Mouse (Mus musculus) CH12.LX (cell line): ENCODE measurements around the gene Ptprm. TPM values are rescaled to one million over a fixed set of nuclear protein-coding genes. Genes with fewer than 3 reads are reported as not detected.

Experiments
- DNase-seq: peaks from one replicate; pipeline ENCODE4 v3.0.0-alpha.2; 2013; ENCODE audit errors: extremely low read depth
- H3K27ac ChIP-seq: 2 replicates; pipeline ENCODE4 v1.5.1; 2012; ENCODE audit warnings: low read depth, mild to moderate bottlenecking, control low read depth, moderate library complexity; ENCODE audit not compliant: insufficient read depth
- H3K27me3 ChIP-seq: replicated peaks from 2 replicates; pipeline ENCODE3; 2012; ENCODE audit warnings: inconsistent platforms
- H3K36me3 ChIP-seq, 2 experiments: replicated peaks in 1 of 2; 2 replicates each; pipeline versions ENCODE3 to v1.6.1; 2012; ENCODE audit warnings: inconsistent platforms in 1 of 2, low read length in 1 of 2, mild to moderate bottlenecking in 1 of 2, mixed read lengths in 1 of 2, moderate library complexity in 1 of 2; ENCODE audit not compliant: control insufficient read depth in 1 of 2, insufficient read depth in 1 of 2
- H3K4me1 ChIP-seq, 2 experiments: 2 replicates each; pipeline ENCODE4 v1.6.1; 2012; ENCODE audit warnings: inconsistent platforms in 1 of 2, moderate library complexity in 1 of 2; ENCODE audit not compliant: insufficient read depth in 2 of 2, control insufficient read depth in 1 of 2
- H3K4me2 ChIP-seq: 2 replicates; pipeline ENCODE4 v1.6.1; 2012; ENCODE audit warnings: low read depth, mild to moderate bottlenecking, control low read depth; ENCODE audit not compliant: poor library complexity, insufficient read depth, severe bottlenecking
- H3K4me3 ChIP-seq, 3 experiments: fragments of 150-350 bp in 1 of 3; sonication (generic) in 1 of 3; replicated peaks in 1 of 3; 2 replicates each; pipeline versions ENCODE3 to v1.5.1; 2011 to 2012; ENCODE audit warnings: low read depth in 2 of 3, low read length in 2 of 3, mild to moderate bottlenecking in 2 of 3, moderate library complexity in 2 of 3, control low read depth in 1 of 3, improper control_type of control experiment in 1 of 3, inconsistent platforms in 1 of 3, mixed read lengths in 1 of 3; ENCODE audit not compliant: poor library complexity in 1 of 3
- H3K79me2 ChIP-seq: replicated peaks from 2 replicates; pipeline ENCODE4 v1.6.1; 2012; ENCODE audit warnings: mild to moderate bottlenecking, moderate library complexity; ENCODE audit not compliant: control insufficient read depth, poor library complexity, insufficient read depth, severe bottlenecking; ENCODE audit errors: extremely low read depth
- H3K9ac ChIP-seq: 2 replicates; pipeline ENCODE4 v1.6.1; 2012; ENCODE audit warnings: low read depth, mild to moderate bottlenecking, control low read depth, moderate library complexity; ENCODE audit not compliant: insufficient read depth
- H3K9me3 ChIP-seq: replicated peaks from 2 replicates; pipeline ENCODE3; 2012; ENCODE audit warnings: low read length, inconsistent platforms, mixed read lengths
- BHLHE40 ChIP-seq: IDR thresholded peaks from 2 replicates; pipeline ENCODE4 v1.6.1; 2011; ENCODE audit warnings: mild to moderate bottlenecking, low read depth, low read length, improper control_type of control experiment
- CTCF ChIP-seq, 2 experiments: IDR thresholded peaks in 1 of 2; conservative IDR thresholded peaks in 1 of 2; 2 replicates each; pipeline ENCODE4 v1.5.1; 2011 to 2012; ENCODE audit warnings: low read depth in 2 of 2, low read length in 2 of 2, improper control_type of control experiment in 1 of 2, inconsistent platforms in 1 of 2, mild to moderate bottlenecking in 1 of 2, moderate library complexity in 1 of 2
- EP300 ChIP-seq: IDR thresholded peaks from 2 replicates; pipeline ENCODE4 v1.6.1; 2011; ENCODE audit warnings: low read length, improper control_type of control experiment
- ETS1 ChIP-seq: conservative IDR thresholded peaks from 2 replicates; pipeline ENCODE4 v1.6.1; 2012; ENCODE audit warnings: low read depth, mild to moderate bottlenecking, inconsistent platforms, low read length, improper control_type of control experiment, moderate library complexity
- HCFC1 ChIP-seq: IDR thresholded peaks from 2 replicates; pipeline ENCODE4 v1.6.1; 2012; ENCODE audit warnings: low read depth, mild to moderate bottlenecking, inconsistent platforms, low read length, improper control_type of control experiment
- JUND ChIP-seq: conservative IDR thresholded peaks from 2 replicates; pipeline ENCODE4 v1.6.1; 2011; ENCODE audit warnings: low read depth, low read length, improper control_type of control experiment
- KAT2A ChIP-seq: IDR thresholded peaks from 2 replicates; pipeline ENCODE4 v1.6.1; 2012; ENCODE audit warnings: low read length, improper control_type of control experiment, inconsistent platforms; ENCODE audit not compliant: insufficient replicate concordance
- MAFK ChIP-seq: IDR thresholded peaks from 2 replicates; pipeline ENCODE4 v1.6.1; 2011; ENCODE audit warnings: low read length, improper control_type of control experiment; ENCODE audit not compliant: insufficient replicate concordance
- MAX ChIP-seq: IDR thresholded peaks from 2 replicates; pipeline ENCODE4 v1.6.1; 2011; ENCODE audit warnings: low read length, improper control_type of control experiment
- MAZ ChIP-seq: IDR thresholded peaks from 2 replicates; pipeline ENCODE4 v1.6.1; 2012; ENCODE audit warnings: low read depth, mild to moderate bottlenecking, inconsistent platforms, low read length, improper control_type of control experiment, moderate library complexity
- MEF2A ChIP-seq: IDR thresholded peaks from 2 replicates; pipeline ENCODE4 v1.6.1; 2014; ENCODE audit warnings: low read depth, mild to moderate bottlenecking, inconsistent platforms, low read length, improper control_type of control experiment, borderline replicate concordance
- MXI1 ChIP-seq: IDR thresholded peaks from 2 replicates; pipeline ENCODE4 v1.6.1; 2011; ENCODE audit warnings: mild to moderate bottlenecking, low read depth, low read length, improper control_type of control experiment
- MYC ChIP-seq: IDR thresholded peaks from 2 replicates; pipeline ENCODE4 v1.6.1; 2011; ENCODE audit warnings: low read depth, mild to moderate bottlenecking, improper control_type of control experiment, low read length
- NELFE ChIP-seq: IDR thresholded peaks from 2 replicates; pipeline ENCODE4 v1.6.1; 2011; ENCODE audit warnings: low read depth, low read length, improper control_type of control experiment
- NRF1 ChIP-seq: IDR thresholded peaks from 2 replicates; pipeline ENCODE4 v1.6.1; 2014; ENCODE audit warnings: low read depth, mild to moderate bottlenecking, inconsistent platforms, low read length, improper control_type of control experiment, moderate library complexity
- POLR2A ChIP-seq: IDR thresholded peaks from 2 replicates; pipeline ENCODE4 v1.6.1; 2011; ENCODE audit warnings: low read depth, mild to moderate bottlenecking, improper control_type of control experiment, low read length
- RAD21 ChIP-seq: IDR thresholded peaks from 2 replicates; pipeline ENCODE4 v1.6.1; 2011; ENCODE audit warnings: low read depth, mild to moderate bottlenecking, low read length, improper control_type of control experiment, moderate library complexity
- RCOR1 ChIP-seq: conservative IDR thresholded peaks from 2 replicates; pipeline ENCODE4 v1.6.1; 2012; ENCODE audit warnings: low read depth, mild to moderate bottlenecking, inconsistent platforms, low read length, improper control_type of control experiment
- SIN3A ChIP-seq: IDR thresholded peaks from 2 replicates; pipeline ENCODE4 v1.6.1; 2012; ENCODE audit warnings: low read length, improper control_type of control experiment, inconsistent platforms
- SMC3 ChIP-seq: IDR thresholded peaks from 2 replicates; pipeline ENCODE4 v1.6.1; 2011; ENCODE audit warnings: low read depth, low read length, improper control_type of control experiment
- USF1 ChIP-seq: IDR thresholded peaks from 2 replicates; pipeline ENCODE4 v1.6.1; 2014; ENCODE audit warnings: low read depth, mild to moderate bottlenecking, inconsistent platforms, low read length, improper control_type of control experiment
- ZC3H11A ChIP-seq: IDR thresholded peaks from 2 replicates; pipeline ENCODE4 v1.6.1; 2012; ENCODE audit warnings: low read depth, mild to moderate bottlenecking, inconsistent platforms, low read length, improper control_type of control experiment
- ZMIZ1 ChIP-seq: IDR thresholded peaks from 2 replicates; pipeline ENCODE4 v1.6.1; 2012; ENCODE audit warnings: low read depth, mild to moderate bottlenecking, inconsistent platforms, low read length, improper control_type of control experiment
- ZNF384 ChIP-seq: IDR thresholded peaks from 2 replicates; pipeline ENCODE4 v1.6.1; 2012; ENCODE audit warnings: low read depth, low read length, improper control_type of control experiment, inconsistent platforms
- dilution Hi-C: fragments of 300-500 bp; cut with MboI; formaldehyde crosslinking; loops from 2 replicates; pipeline ENCODE4 v1.14.3; 2020; ENCODE audit warnings: low sequenced_read_pairs; ENCODE audit not compliant: extremely low pct_unique_long_range_greater_than_20kb, extremely low pct_ligation_motif_present
- in situ Hi-C: fragments of 300-500 bp; cut with MboI; formaldehyde crosslinking; loops from 3 replicates; pipeline ENCODE4 v1.14.3; 2019; ENCODE audit warnings: low sequenced_read_pairs, low pct_ligation_motif_present, low pct_unique_long_range_greater_than_20kb, mixed read lengths
- polyA plus RNA-seq: library from polyadenylated mRNA; unstranded; fragments of >175 nt; gene quantifications from 2 replicates; pipeline ENCODE4 v1.2.1, GENCODE M21; 2012; ENCODE audit warnings: low read depth; ENCODE audit not compliant: insufficient read length
- total RNA-seq, 2 experiments: library from RNA; depleted of rRNA; stranded (reverse); fragments of 300-350 nt in 1 of 2; fragments of >200 nt in 1 of 2; gene quantifications; 2 replicates each; pipeline ENCODE4 v1.2.3; 2012 to 2014

Gene Ptprm
- total and polyA plus RNA-seq, 3 experiments: not detected

DNA sequence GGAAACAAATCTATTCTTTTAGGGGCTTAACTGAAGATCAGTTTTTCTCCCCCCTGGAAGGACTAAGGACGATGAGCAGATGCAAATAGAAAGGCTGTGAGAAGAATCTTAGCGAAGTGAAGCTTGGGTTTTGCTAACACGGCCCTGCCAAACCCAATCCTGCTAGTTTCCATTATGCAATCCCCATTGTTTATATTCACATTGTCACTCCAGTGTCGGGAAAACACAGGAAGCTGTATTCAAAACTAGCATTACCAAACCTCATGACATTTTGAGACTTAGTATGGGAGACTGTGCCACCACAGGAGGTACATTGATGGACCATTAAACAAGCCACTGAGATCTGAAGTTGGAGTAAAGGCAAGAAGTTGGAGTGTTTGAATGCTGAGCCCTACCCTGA is 322.9 kb downstream of the Ptprm start:
- H3K79me2 ChIP-seq: no peaks in the 10 kb centered on the region
- TF ChIP-seq MAZ (no peak), CTCF (conservative IDR thresholded peaks at IDR 0.05 in 1 of 2, IDR thresholded peaks at IDR 0.05 in 1 of 2; ENCODE audit: low read depth in 2 of 2, low read length in 2 of 2) (no peak), RCOR1 (no peak), MAX (no peak), EP300 (no peak), MAFK (no peak), JUND (no peak), HCFC1 (no peak), MYC (no peak), RAD21 (no peak), KAT2A (no peak), NELFE (no peak), POLR2A (no peak), ZMIZ1 (no peak), ETS1 (no peak), SIN3A (no peak)
- TF ChIP-seq, all 38 proteins: peak for 0
- Histone ChIP-seq H3K27ac (no peak overlapping the region), H3K4me2 (no peak overlapping the region), H3K9ac (no peak overlapping the region), H3K4me3 (no peak overlapping the region), H3K27me3 (no peaks in the 10 kb centered on the region), H3K36me3 (no peaks in the 10 kb centered on the region), H3K9me3 (peaks cover 77% of the 10 kb centered on the region), H3K4me1 (no peaks in the 10 kb centered on the region)
- no peak for DNase-seq
- in situ Hi-C loops: no loop called here
- dilution Hi-C loops: no loop called here

DNA sequence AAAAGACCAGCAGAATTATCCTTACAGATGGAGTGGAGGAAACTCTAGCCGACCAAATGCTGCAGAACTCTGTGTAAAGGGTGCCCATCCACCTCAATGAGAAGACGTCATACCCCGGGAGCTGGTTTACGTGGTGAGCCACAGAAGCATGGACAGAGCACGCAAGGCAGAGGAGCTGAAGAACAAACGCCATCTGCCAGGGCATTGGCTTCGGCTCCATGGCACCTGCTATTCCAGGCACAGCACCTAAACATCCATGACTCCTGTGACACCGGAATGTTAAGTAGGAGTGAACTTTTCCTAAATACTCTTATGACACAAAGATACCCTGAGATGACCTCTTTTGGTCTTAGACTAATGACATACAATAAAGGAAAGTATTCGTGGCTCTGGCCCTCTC is 327.0 kb downstream of the Ptprm start:
- DNase-seq: no peak
- no peak for TF ChIP-seq JUND
- no peak for TF ChIP-seq ZC3H11A
- no peak for TF ChIP-seq RCOR1
- no peak for TF ChIP-seq MYC
- TF ChIP-seq, all 38 proteins: peak for 0
- no peak overlapping the region for H3K27ac ChIP-seq
- no peaks in the 10 kb centered on the region for H3K79me2 ChIP-seq
- H3K36me3 ChIP-seq: no peaks in the 10 kb centered on the region
- peaks cover 69% of the 10 kb centered on the region for H3K9me3 ChIP-seq
- no peaks in the 10 kb centered on the region for H3K4me1 ChIP-seq
- H3K4me2 ChIP-seq: no peak overlapping the region
- no peak overlapping the region for H3K9ac ChIP-seq
- H3K27me3 ChIP-seq: no peaks in the 10 kb centered on the region
- in situ Hi-C loops (no loop called here), dilution Hi-C loops (no loop called here)
- H3K4me3 ChIP-seq: no peak overlapping the region

DNA sequence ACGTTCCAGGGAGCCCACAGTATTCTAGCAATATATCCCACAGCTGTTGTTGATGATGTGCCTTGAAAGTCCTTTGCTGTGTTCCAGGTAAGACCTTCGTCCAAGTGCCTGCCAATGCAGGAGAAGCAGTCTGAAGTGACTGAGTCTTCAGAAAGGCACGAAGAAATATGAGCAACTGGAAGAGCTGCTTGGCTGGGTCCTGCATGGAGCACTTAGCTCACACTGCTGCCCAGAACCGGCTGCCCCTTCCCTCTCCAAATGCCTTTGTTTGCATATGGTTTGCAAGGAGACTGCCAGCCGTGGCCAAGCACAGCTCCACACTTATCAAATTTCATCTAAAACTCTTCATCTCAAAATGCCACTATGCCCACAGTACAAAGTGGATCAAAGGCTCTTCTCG is 337.8 kb downstream of the Ptprm start:
- no peaks in the 10 kb centered on the region for H3K79me2 ChIP-seq
- in situ Hi-C loops: no loop called here
- no peak overlapping the region for H3K4me2 ChIP-seq
- no peaks in the 10 kb centered on the region for H3K36me3 ChIP-seq
- no peak overlapping the region for H3K4me3 ChIP-seq
- dilution Hi-C loops: no loop called here
- H3K9me3 ChIP-seq: peaks cover 88% of the 10 kb centered on the region
- H3K9ac ChIP-seq: no peak overlapping the region
- no peaks in the 10 kb centered on the region for H3K27me3 ChIP-seq
- no peaks in the 10 kb centered on the region for H3K4me1 ChIP-seq
- DNase-seq: no peak
- no peak overlapping the region for H3K27ac ChIP-seq
- TF ChIP-seq SMC3 (no peak), USF1 (no peak), ZC3H11A (no peak), MAZ (no peak), MXI1 (no peak), ZNF384 (no peak), NRF1 (no peak), CTCF (conservative IDR thresholded peaks at IDR 0.05 in 1 of 2, IDR thresholded peaks at IDR 0.05 in 1 of 2; ENCODE audit: low read depth in 2 of 2, low read length in 2 of 2) (no peak), BHLHE40 (no peak), MEF2A (no peak)
